Mouse (Mus musculus): ENCODE measurements around the gene C2cd4b.
A peak's percentile ranks its signal among the peaks of the same experiment; 100 is the strongest.
"Not testable (repeated sequence)": the region's sequence is repeated elsewhere in the genome, so short reads cannot be mapped to it uniquely, and the experiment has no call there.

C2cd4b gene

GRCm38 (mm10) chr9:67759163-67759955 is at the start of gene C2cd4b:
C2cd4b (plus strand) TSS chr9:67759437.
- no peak for DNase-seq

GRCm38 (mm10) chr9:67711051-67711877 is 48.0 kb upstream of the C2cd4b start:
- DNase-seq: peak; percentile 50 to 57

- no peak for DNase-seq
Measured at GRCm38 (mm10) chr9:67712146-67712545, 47.1 kb upstream of the C2cd4b start.

- DNase-seq: no peak
Measured at GRCm38 (mm10) chr9:67717081-67717480, 42.2 kb upstream of the C2cd4b start.

GRCm38 (mm10) chr9:67718596-67718995 is 40.6 kb upstream of the C2cd4b start:
- DNase-seq: no peak

GRCm38 (mm10) chr9:67720150-67720549 is 39.1 kb upstream of the C2cd4b start:
- DNase-seq: no peak

GRCm38 (mm10) chr9:67722378-67722777 is 36.9 kb upstream of the C2cd4b start:
- no peak for DNase-seq

GRCm38 (mm10) chr9:67725196-67725595 is 34.0 kb upstream of the C2cd4b start:
- no peak for DNase-seq

- DNase-seq: no peak
Measured at GRCm38 (mm10) chr9:67733716-67734115, 25.5 kb upstream of the C2cd4b start.

GRCm38 (mm10) chr9:67735426-67735825 is 23.8 kb upstream of the C2cd4b start:
- no peak for DNase-seq

GRCm38 (mm10) chr9:67741256-67741655 is 18.0 kb upstream of the C2cd4b start:
- DNase-seq: no peak

- no peak for DNase-seq
Measured at GRCm38 (mm10) chr9:67753411-67754182, 5.6 kb upstream of the C2cd4b start.

GRCm38 (mm10) chr9:67754713-67755112 is 4.5 kb upstream of the C2cd4b start:
- no peak for DNase-seq

GRCm38 (mm10) chr9:67758686-67759085 is 551 bp upstream of the C2cd4b start:
- DNase-seq: peak; percentile 2 to 9

GRCm38 (mm10) chr9:67759956-67760764 is 923 bp downstream of the C2cd4b start:
- DNase-seq: not testable (repeated sequence)

- no peak for DNase-seq
Measured at GRCm38 (mm10) chr9:67760991-67761390, 1.8 kb downstream of the C2cd4b start.

GRCm38 (mm10) chr9:67763326-67763725 is 4.1 kb downstream of the C2cd4b start:
- no peak for DNase-seq

- no peak for DNase-seq
Measured at GRCm38 (mm10) chr9:67766405-67766804, 7.2 kb downstream of the C2cd4b start.

GRCm38 (mm10) chr9:67766948-67767347 is 7.7 kb downstream of the C2cd4b start:
- no peak for DNase-seq

- no peak for DNase-seq
Measured at GRCm38 (mm10) chr9:67768843-67769242, 9.6 kb downstream of the C2cd4b start.

- DNase-seq: no peak
Measured at GRCm38 (mm10) chr9:67769401-67769800, 10.2 kb downstream of the C2cd4b start.

GRCm38 (mm10) chr9:67771293-67771692 is 12.1 kb downstream of the C2cd4b start:
- no peak for DNase-seq

Data from B cell, adult 2 months (primary cell).